Mouse (Mus musculus): ENCODE results near the gene Slc1a2.

- TF ChIP-seq CTCF (IDR thresholded peaks at IDR 0.05; ENCODE audit: borderline replicate concordance, insufficient read depth, low read length) (no peak), POLR2A (IDR thresholded peaks at IDR 0.05; ENCODE audit: low read depth, low read length) (no peak)
These were observed 72.3 kb downstream of the Slc1a2 start for GRCm38 (mm10) chr2:102730788-102731187.
